Mouse (Mus musculus) embryo, embryonic 10.5 days (tissue): ENCODE measurements around the gene Nebl.

ENCODE experiments used
- DNase-seq: peaks from one replicate; pipeline ENCODE4 v3.0.0-alpha.2; 2015; ENCODE audit warnings: low spot score

Nebl gene

DNA sequence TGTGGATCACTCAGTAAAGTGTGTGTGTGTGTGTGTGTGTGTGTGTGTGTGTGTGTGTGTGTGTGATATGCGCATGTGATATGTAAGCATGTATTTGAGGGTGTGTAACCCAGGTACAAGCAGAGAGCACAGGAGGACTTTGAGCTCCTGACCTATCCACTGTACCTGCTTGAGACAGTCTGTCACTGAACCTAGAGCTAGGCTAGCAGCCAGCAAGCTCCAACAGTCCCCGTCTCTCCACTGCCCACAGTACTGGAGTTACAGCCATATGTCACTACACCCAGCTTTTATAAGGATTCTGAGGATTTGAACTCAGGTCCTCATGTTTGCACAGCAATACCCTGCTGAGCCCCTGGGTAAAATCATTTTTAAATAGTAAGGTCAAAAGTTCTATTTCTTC is 215.6 kb downstream of the Nebl start:
- DNase-seq, result no peak

DNA sequence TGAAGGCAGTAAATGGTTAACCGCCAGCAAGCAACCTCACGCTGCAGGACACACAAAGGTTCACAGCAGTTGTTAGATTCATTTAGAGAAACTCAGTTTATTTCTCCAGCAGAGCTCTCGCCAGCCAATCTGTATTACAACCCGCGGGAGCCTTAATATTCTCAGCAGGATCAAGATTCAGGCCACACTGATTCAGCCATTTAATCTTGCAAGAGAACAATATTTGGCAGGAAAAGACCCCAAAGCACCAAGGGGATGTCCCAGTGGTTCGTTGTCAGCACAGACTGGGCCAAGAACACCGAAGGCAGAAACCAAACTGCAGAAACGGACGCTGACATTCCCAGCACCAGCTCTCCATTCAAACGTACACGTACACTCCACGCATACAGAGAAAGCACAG is 216.5 kb downstream of the Nebl start:
- no peak for DNase-seq

DNA sequence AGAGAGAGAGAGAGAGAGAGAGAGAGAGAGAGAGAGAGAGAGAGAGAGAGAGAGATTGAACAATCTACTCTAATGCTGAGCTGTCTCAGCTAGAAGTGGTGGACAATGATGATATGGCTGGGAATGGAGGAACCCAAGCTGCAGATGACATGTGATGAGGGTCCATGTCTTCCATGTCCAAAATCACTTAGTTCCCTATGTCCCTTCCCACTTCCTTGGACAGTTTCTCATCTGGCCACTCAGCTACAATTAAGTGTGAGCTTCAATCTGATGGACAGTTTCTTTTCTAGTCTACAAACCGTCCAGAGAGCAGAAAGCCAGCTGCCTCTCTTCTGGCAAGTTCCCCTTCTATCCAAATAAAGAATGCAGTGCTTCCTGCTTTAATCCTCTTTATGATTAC is 221.3 kb downstream of the Nebl start:
- DNase-seq, result no peak

DNA sequence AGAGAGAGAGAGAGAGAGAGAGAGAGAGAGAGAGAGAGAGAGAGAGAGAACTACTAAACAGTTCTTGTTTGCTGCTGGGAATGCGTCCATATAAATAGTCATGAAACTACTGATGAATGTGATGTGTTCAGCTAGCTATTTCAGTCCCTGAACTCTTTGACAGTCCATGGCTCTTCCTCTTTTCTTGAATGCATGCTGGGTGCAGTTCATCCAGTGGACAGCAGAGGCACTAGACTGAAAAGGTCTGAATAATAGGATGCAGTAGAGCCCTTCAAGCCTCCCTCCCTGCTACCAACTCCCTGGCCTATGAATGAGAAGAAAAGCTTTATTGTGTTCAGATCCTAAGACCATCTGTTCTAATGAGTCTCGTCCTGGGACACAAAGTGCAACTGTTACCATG is 223.9 kb downstream of the Nebl start:
- DNase-seq, result no peak

DNA sequence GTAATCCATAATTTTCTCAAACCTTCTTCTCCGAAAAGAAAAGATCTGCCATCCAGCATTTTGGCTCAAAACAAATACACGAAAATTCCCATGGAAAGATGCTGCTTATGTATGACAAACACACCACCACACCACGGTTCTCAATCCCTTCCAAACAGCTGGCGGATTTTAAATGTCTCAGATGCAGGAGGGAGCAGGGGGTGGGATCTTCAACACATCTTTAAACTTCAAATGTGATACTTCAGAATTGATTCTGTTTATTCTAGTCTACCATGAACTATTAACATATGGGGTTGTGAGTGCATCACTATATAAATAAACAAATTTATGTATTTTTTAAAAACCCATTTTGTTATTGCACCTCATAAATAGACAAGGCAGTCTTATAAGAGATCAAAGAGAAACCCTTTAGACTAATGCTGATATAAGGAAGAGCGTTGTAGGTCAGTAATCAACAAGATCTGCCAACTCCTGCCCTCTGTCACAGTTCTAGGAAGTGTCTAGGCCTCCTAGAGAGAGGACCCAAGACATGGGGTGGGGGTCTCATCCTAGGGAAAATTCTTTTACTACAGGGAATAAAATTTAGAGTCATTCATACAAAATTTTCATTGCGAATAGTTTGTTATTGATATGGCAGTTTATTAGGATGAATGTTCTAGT is 227.0 kb downstream of the Nebl start:
- no peak for DNase-seq

DNA sequence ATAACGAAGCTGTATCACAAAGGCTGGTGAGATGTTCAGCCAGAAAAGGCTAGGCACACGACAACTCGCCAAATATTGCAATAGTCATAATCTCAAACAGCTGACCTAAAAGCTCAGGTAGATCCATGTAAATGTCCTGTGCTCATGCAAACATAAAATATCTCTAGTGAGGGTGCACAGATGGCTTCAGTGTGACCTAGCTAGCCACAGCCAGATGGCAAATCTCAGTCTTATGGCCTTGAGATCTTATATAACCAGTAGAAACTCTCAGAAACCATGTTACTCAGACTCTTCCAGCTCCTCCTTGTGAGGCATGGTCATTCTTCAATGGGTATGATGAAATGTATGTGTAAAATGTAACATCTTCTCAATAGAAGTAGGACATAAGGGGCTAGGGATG is 230.2 kb downstream of the Nebl start:
- DNase-seq, result no peak

DNA sequence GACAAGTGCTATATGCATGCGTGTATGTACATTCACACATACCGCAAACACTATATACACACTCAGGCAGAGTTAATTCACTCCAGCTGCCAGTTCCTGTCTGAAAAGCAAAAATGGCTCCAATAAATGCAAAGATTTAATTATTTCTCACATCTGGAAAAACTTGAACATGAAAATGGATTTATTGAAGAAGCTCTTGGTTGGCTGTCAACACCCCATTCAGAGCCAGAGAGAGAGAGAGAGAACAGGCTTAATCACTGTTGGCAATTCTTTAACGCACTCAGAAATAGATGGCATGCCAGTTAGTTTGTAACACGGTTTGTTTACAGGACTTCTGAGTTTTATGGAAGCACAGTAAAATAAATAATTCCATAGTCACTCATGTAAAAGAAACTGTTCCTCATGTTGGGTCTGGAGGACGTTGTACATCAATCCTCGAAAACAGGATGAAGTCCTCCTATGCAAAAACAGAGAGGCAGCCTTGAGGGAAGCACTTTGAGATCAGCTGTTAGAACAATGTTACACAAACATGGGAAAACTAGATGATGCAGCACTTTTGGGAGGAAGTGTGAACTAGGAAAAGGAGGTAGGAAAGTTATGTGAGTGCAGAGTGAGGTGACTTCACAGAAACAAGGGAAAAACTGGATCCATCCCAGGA is 265.6 kb downstream of the Nebl start:
- DNase-seq, result no peak

DNA sequence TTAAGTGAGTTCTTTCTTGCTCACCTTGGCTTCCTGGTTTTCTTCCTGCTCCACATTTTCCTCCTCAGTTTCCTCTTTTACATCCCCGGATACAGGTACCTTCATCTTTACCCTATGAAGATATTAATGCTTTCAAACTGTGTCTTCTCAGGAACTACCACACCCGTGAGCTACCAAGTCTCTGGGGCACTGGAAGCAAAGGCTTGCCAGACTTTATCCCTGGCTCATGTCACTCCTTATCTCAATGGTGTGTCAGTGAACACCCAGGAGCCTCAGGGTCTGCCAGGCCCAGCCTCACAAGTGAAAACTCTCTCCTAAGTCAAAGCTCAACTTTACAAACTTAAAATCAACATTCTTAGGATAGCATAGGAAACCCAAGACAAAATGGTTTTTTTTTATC is 270.8 kb downstream of the Nebl start:
- no peak for DNase-seq

DNA sequence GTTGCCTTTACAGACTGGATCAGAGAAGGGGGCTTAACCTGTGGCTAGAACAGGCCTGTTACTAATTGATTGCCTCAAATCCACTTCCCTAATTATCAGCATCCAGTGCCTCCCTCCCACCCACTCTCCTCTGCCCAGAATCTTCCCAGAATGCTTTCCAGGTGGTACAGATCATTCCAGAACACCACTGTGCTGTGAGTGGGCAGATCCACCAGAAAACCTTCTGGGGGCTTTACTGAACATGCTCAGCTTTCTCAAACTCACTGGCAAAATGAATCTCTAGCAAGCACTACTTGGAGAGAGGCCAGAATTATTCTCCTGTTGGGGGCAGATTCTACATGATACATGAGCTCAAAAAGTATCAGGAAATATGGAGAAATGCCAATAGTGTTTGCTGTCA is 277.6 kb downstream of the Nebl start:
- no peak for DNase-seq

DNA sequence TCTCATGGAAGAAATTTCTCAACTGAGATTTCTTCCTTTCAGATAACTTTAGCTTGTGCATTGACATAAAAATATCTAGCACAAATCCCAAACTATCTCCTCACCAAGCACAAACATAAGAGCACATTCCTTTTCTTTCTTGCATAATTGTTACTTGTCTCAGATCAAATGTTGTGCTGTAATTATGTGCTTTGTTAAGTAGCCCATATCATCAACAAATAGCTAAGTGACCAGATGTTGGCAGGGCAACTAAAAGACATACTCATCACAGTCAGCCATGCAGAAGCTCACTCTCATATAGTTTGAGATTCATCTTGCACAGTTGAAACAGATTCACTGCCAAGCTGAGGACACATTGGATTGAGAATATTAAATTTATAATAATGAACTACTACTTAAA is 282.9 kb downstream of the Nebl start:
- no peak for DNase-seq

DNA sequence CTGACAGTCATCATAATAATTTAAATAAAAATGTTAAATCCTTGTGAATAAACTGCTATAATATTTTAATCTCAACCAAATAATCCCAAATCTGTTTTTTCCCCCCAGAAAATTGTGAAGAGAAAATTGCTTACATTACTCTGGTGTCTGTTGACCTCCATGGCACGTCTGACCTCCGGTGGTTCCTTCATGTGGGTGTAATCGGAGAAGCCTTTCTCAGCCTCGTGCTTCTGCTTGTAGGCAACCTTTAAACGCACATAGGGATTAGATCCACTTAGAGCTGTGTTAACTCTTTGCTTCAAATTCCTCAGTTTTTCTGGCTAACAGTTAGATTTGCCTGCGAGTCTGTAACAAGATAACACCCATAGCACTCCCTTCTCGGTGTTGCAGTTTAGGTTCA is 287.7 kb downstream of the Nebl start:
- peak; percentile 60 for DNase-seq

DNA sequence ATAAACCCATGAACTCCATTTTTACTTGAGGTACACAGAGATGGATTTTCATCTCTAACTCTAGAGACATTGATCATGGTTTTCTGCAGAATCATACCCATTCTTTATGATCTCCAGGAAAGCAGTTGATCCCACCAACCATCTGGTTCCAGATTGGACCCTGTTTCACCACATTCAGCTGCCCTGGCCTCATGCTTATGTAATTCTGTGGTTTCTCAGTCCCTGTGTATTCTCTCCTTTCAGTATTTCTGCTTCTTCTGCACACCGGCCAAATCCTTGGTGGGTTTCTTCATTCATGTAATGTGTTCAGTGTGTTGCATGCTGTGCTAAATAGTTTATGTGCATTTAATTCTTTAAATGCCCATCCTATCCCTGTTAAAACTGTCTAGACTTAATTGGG is 292.9 kb downstream of the Nebl start:
- DNase-seq, result no peak

DNA sequence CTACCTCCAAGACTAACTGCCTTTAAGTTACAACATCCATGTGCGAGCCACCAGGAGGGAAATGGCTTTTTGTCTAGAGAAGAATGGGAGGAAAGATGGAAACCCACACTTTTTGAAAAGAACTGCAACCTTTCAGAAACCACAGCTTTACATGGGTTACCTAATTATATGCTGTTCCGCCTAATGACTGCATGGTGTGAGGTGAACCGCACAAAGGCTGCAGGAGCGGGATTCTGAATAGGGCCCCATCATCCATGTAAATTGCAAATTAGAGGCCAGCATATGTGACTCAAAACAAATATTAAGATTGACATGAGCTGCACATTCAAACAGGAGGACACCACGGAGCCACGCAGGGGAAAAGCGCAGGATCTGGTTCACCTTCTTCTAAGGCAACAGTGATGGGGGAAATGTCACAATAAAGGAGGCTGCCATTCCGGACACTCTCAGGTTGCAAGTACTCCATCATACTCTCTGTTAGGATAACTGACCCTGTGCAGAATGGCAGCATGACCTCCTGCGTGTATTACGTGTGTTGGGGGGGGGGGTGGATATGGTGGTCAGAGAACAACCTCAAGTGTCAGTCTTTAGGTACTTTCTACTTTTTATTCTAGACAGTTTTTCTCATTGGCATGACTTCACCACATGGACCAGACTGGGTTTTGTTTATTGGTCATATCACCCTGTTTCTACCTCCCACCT is 294.4 kb downstream of the Nebl start:
- peak; percentile 13 for DNase-seq

DNA sequence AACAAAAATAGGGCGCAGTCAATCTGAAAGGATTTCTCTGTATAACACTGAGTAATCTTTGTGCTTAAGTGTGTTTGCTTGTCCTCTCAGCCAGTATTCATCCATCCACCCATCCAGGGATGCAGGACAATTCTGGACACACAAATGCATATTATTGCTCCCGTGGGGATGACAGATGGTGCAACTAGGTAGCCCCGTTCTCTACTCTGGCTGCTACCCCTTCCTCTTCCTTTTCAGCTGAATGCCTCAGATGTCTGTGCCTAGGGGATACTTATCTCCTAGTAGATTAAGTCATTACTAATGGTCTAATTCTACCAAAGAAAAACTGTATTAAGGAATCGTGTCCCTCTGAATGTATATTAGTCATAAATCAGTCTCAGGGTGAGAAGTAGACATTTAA is 296.0 kb downstream of the Nebl start:
- peak; percentile 14 for DNase-seq

DNA sequence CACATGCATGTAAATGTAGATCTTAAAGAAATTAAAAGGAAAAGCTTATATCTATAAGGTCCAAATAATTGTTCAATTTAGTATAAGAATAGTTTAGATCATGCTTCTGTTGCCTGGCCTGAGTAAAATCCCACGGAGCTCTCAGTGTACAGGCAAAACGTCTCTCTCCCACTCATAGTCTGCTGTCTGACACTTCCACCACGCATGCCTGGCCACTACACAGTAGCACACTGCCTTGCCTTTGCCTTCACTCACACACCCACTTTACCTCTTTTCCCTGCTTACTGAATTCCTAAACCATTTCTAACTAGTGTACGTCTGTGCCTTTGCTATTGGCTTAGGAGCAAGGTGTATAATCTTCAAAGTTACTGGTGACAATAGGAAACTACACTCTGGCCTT is 302.2 kb downstream of the Nebl start:
- DNase-seq, result no peak

DNA sequence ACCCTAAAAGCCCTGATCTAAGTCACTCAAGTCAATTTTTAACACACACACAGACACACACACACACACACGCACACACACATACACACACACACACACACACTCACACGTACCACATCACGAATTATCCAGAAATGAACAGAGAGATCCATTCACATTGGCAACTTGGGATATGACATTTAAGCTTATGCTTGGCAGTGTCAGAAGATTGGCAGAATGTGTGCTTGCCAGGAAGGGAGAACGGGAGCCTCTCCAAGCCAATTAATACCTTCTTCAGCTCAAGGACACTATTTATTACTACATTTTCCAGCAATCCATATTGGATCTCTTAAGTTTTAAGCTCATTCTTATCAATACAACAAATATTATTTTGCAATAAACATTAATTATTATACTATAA is 303.1 kb downstream of the Nebl start:
- no peak for DNase-seq

DNA sequence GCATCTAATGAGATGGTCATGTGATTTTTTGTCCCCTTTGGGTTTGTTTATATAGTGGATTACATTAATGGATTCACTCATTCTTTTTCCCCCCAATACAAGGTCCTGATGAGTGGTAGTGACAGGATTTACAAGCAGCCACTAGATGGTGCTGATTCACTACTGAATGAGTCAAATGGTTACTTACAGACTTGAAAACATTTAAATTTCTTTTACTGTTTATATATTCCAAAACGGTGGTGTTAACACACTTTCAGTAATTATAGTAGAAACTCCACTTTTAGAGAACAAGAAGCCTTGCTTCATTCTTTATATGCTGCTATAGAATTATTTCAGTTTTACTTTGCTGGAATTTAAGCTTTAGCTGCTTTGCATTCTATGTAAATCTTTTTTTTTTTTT is 308.3 kb downstream of the Nebl start:
- peak; percentile 83 for DNase-seq

DNA sequence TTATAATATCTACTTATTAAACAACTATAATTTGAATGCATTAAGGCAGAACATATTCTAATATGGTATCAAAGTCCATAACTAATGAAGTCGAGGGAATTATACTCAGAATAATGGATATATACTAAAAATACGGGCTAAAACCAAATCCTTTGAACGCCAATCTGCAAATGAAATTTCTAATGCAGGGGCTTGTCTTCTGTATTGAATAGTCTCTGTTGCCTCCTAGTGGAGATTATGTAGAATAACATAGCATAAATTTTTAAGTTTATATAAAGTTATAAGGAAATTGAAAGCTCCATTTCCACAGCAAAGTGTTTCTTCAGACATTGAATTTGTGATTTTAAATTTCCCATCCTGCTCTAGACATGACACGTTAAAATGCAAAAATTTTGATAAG is 315.9 kb downstream of the Nebl start:
- peak; percentile 43 for DNase-seq

DNA sequence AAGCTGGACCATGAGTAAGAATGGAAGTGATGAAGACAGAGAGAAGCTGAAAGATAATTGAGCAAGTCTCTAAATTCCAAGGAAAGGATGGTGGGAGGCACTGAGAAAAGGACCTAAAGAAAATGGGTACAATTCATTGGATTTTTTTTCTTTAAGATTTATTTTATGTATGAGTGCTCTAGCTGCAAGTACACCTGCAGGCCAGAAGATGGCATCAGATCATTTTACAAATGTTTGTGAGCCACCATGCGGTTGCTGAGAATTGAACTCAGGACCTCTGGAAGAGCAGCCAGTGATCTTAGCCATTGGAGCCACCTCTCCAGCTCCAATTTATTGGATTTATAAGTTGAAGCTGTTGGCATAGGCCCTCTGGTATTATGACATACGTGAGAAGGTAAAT is 316.9 kb downstream of the Nebl start:
- DNase-seq, result no peak

DNA sequence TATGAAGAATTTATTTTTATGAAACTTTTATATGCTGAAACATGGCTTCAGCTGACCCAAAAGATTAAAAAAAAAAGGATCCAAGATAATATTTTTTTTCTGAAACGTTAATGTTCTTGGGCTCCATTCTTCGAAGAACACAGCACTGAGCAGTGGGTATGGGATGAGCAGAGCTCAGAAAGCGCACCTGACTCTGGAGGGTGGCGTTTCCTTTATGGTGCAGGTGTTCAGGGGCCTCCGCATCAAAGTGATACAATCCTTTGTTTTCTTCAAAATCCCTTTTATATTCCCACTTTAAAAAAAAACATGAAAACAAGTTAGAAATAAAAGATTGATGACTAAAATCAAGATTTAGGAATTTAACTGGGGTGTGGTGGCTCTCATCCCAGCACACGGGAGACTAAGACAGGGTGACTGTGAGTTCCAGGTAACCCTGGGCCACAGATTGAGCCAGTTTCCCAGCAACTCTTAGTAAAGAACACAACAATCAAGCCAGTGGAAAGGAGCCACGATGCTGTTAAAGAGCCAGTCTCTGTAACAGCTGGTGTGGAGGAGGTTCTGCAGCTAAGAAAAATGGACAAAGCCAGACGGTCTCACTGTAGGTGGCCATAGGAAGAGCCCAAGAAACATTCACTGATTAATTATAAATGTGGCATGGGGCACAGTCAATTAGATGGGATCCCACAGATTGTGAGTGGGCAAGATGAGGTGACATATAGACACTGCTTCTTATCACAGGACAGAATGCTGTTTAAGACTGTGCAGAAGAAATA is 317.6 kb downstream of the Nebl start:
- DNase-seq, result no peak

DNA sequence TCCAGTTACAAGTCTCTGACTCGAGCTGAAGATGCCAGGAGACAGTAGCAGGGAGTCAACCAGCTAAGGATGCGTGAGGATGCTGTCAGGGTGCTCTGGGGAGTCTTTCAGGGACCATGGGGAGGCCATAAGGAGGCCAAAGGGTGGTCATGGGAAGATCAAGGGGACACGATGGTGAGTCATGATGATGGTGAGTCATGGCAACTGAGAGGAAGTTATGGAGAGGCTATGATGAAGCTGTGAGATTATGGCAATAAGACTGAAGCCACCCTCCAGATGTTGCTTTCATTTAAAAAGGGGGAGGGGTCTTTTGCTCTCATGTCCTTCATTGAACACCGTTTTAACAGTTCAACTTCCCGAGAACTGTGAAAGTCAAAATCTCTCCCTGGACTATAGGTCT is 322.0 kb downstream of the Nebl start:
- DNase-seq, result no peak

DNA sequence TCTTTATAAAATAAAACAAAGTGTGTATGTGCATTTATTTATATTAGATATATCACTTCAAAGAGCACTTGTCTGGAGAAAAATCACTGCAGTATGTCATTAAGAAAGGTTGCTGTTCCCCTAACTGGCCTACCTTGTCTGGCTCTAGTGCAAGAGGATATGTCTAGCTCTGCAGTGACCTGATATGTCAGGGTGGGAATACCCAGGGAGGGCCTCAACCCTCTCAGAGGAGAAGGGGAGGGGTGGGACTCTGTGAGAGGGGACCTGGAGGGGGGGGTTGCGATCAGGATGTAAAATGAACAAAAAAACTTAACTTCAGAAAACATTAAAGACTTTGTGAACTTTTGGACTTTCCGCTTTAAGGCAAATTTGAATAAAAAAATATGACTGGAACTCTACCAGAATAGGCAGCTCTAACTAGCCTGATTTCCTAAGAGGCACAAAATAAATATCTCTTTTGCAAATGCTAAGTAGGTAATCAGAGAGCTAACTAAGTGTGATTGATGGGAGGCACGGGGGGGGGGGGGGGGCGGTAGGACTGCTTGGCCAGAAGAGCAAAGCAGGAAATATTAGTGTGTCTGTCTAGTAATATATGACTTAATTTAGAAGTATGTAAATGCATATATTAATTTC is 325.2 kb downstream of the Nebl start:
- DNase-seq, result peak; percentile 9
